Comparison of ENCODE assay signal across 11 mouse cellular contexts in genomic region chr7:112855419-112855818, GRCm38 (mm10).
DNase-seq lines count a peak whose midpoint lies in the region; ATAC-seq and TF ChIP-seq lines count a peak whose summit lies in the region.
"Had no signal": no experiment of that assay in that cellular context is flagged by ENCODE, and none has a peak within 500 bp of the region (broad histone marks: within the 10 kb centered on the region; RNA-seq: fewer than 3 reads in every experiment).

No protein-coding gene starts in this region.

- whole genome bisulfite sequencing in embryonic facial prominence, embryonic 13.5 days = 68% methylated on average over 6 of the region's 6 CpGs
- WGBS in embryonic facial prominence, embryonic 10.5 days = 70% methylated on average over 6 of the region's 6 CpGs
- WGBS in heart, embryonic 16.5 days = 60% methylated on average over 6 of the region's 6 CpGs
- WGBS in liver, postnatal 0 days (ENCODE audit: insufficient replicate concordance) = 57% methylated on average over 6 of the region's 6 CpGs
- WGBS in stomach, embryonic 15.5 days = 64% methylated on average over 6 of the region's 6 CpGs
- WGBS in stomach, postnatal 0 days = 52% methylated on average over 6 of the region's 6 CpGs

- no peak for ATAC-seq in embryonic facial prominence, embryonic 13.5 days (ENCODE audit: insufficient number of reproducible peaks, insufficient read depth, low FRiP score, low TSS enrichment, low read depth)
- no peak for ATAC-seq in heart, embryonic 16.5 days (replicated peaks; ENCODE audit: extremely low read depth, insufficient read depth, low FRiP score)
- ATAC-seq in liver, postnatal 0 days = no peak
- no peak for ATAC-seq in stomach, embryonic 15.5 days (ENCODE audit: insufficient read depth, low FRiP score, low read depth)
- no peak for ATAC-seq in stomach, postnatal 0 days (ENCODE audit: low FRiP score, low TSS enrichment)

- TF ChIP-seq EP300 in liver, postnatal 0 days (IDR thresholded peaks at IDR 0.05; ENCODE audit: low read depth) = no peak
- no peak for TF ChIP-seq EP300 in stomach, postnatal 0 days (optimal IDR thresholded peaks at IDR 0.05)

- H3K27ac ChIP-seq in embryonic facial prominence, embryonic 13.5 days = peak overlapping the region; percentile 33
- H3K27ac ChIP-seq in embryonic facial prominence, embryonic 10.5 days (replicated peaks) = no peak overlapping the region
- peak overlapping the region; percentile 43; the same call in 1 of the 2 replicates for H3K27ac ChIP-seq in heart, embryonic 16.5 days (ENCODE audit: low read length)
- H3K27ac ChIP-seq in liver, postnatal 0 days (ENCODE audit: low read depth) = peak overlapping the region; percentile 44
- 0 out of 2 replicates have a peak overlapping the region, but pooled peaks have one; percentile 26 for H3K27ac ChIP-seq in stomach, embryonic 15.5 days
- H3K27ac ChIP-seq in stomach, postnatal 0 days (replicated peaks) = no peak overlapping the region; the same call in 1 of the 2 replicates
- H3K27ac ChIP-seq: kidney, embryonic 15.5 days; limb, embryonic 15.5 days had no signal

- no peaks in the 10 kb centered on the region for H3K9me3 ChIP-seq in embryonic facial prominence, embryonic 13.5 days
- H3K9me3 ChIP-seq in embryonic facial prominence, embryonic 10.5 days = no peaks in the 10 kb centered on the region
- no peaks in the 10 kb centered on the region for H3K9me3 ChIP-seq in heart, embryonic 16.5 days (replicated peaks; ENCODE audit: control insufficient read depth, low read length)
- no peaks in the 10 kb centered on the region for H3K9me3 ChIP-seq in liver, postnatal 0 days (ENCODE audit: low read length)
- H3K9me3 ChIP-seq in stomach, embryonic 15.5 days = no peaks in the 10 kb centered on the region
- no peaks in the 10 kb centered on the region for H3K9me3 ChIP-seq in stomach, postnatal 0 days (ENCODE audit: control insufficient read depth, low read length)
- H3K9me3 ChIP-seq: heart, embryonic 10.5 days; kidney, embryonic 15.5 days; limb, embryonic 15.5 days had no signal

- TF ChIP-seq CTCF in liver, postnatal 0 days (IDR thresholded peaks at IDR 0.05; ENCODE audit: low read depth) = no peak
- TF ChIP-seq CTCF in stomach, postnatal 0 days (IDR thresholded peaks at IDR 0.05; ENCODE audit: low read depth) = no peak

- no peak overlapping the region for H3K9ac ChIP-seq in embryonic facial prominence, embryonic 13.5 days
- H3K9ac ChIP-seq in heart, embryonic 16.5 days (ENCODE audit: low read length) = no peak overlapping the region
- H3K9ac ChIP-seq in liver, postnatal 0 days (replicated peaks) = no peak overlapping the region
- no peak overlapping the region for H3K9ac ChIP-seq in stomach, embryonic 15.5 days
- no peak overlapping the region for H3K9ac ChIP-seq in stomach, postnatal 0 days (ENCODE audit: low read length)
- H3K9ac ChIP-seq: kidney, embryonic 15.5 days; limb, embryonic 15.5 days had no signal

- no peak for DNase-seq in embryonic facial prominence, embryonic 10.5 days (ENCODE audit: low spot score)
- no peak for DNase-seq in heart, adult 8-10 months (ENCODE audit: low spot score)
- DNase-seq in liver, postnatal 0 days = no peak
- DNase-seq in liver = no peak
- no peak for DNase-seq in stomach, postnatal 0 days (ENCODE audit: low spot score)

- no peak overlapping the region for H3K4me3 ChIP-seq in embryonic facial prominence, embryonic 13.5 days
- H3K4me3 ChIP-seq in embryonic facial prominence, embryonic 10.5 days = no peak overlapping the region
- no peak overlapping the region for H3K4me3 ChIP-seq in heart, embryonic 16.5 days (ENCODE audit: low read length)
- no peak overlapping the region for H3K4me3 ChIP-seq in liver, postnatal 0 days (ENCODE audit: low read depth, low read length)
- no peak overlapping the region for H3K4me3 ChIP-seq in stomach, embryonic 15.5 days (replicated peaks)
- H3K4me3 ChIP-seq in stomach, postnatal 0 days (ENCODE audit: low read depth, low read length) = no peak overlapping the region
- H3K4me3 ChIP-seq: heart, embryonic 10.5 days; kidney, embryonic 15.5 days; limb, embryonic 15.5 days had no signal

- peaks cover 22% of the 10 kb centered on the region; the same call in 1 of the 2 replicates for H3K36me3 ChIP-seq in embryonic facial prominence, embryonic 13.5 days
- peaks cover 26% of the 10 kb centered on the region for H3K36me3 ChIP-seq in embryonic facial prominence, embryonic 10.5 days (replicated peaks)
- H3K36me3 ChIP-seq in heart, embryonic 16.5 days (ENCODE audit: control insufficient read depth, insufficient read depth) = peaks cover 9% of the 10 kb centered on the region; the same call in 1 of the 2 replicates
- no peaks in the 10 kb centered on the region for H3K36me3 ChIP-seq in liver, postnatal 0 days (replicated peaks; ENCODE audit: insufficient read depth, low read length)
- H3K36me3 ChIP-seq in stomach, embryonic 15.5 days = no peaks in the 10 kb centered on the region; the same call in 1 of the 2 replicates
- H3K36me3 ChIP-seq in stomach, postnatal 0 days (ENCODE audit: control insufficient read depth, insufficient read depth, low read length) = 0 out of 2 replicates have a peak, but pooled peaks cover 2% of the 10 kb centered on the region

- peaks cover 46% of the 10 kb centered on the region for H3K4me1 ChIP-seq in embryonic facial prominence, embryonic 13.5 days
- H3K4me1 ChIP-seq in embryonic facial prominence, embryonic 10.5 days = peaks cover 66% of the 10 kb centered on the region
- peaks cover 38% of the 10 kb centered on the region for H3K4me1 ChIP-seq in heart, embryonic 16.5 days (ENCODE audit: control insufficient read depth, insufficient read depth, low read length)
- H3K4me1 ChIP-seq in liver, postnatal 0 days (ENCODE audit: insufficient read depth) = peaks cover 5% of the 10 kb centered on the region
- peaks cover 22% of the 10 kb centered on the region for H3K4me1 ChIP-seq in stomach, embryonic 15.5 days
- H3K4me1 ChIP-seq in stomach, postnatal 0 days (replicated peaks; ENCODE audit: control insufficient read depth, insufficient read depth) = peaks cover 6% of the 10 kb centered on the region; the same call in 1 of the 2 replicates

- no peaks in the 10 kb centered on the region for H3K27me3 ChIP-seq in embryonic facial prominence, embryonic 13.5 days
- no peaks in the 10 kb centered on the region for H3K27me3 ChIP-seq in embryonic facial prominence, embryonic 10.5 days (replicated peaks; ENCODE audit: low read depth, poor library complexity, severe bottlenecking)
- H3K27me3 ChIP-seq in heart, embryonic 16.5 days (ENCODE audit: control insufficient read depth, insufficient read depth, low read length) = no peaks in the 10 kb centered on the region
- H3K27me3 ChIP-seq in liver, postnatal 0 days (ENCODE audit: insufficient read depth, low read length) = no peaks in the 10 kb centered on the region
- H3K27me3 ChIP-seq in stomach, embryonic 15.5 days (replicated peaks) = no peaks in the 10 kb centered on the region
- no peaks in the 10 kb centered on the region for H3K27me3 ChIP-seq in stomach, postnatal 0 days (ENCODE audit: control insufficient read depth, insufficient read depth, low read length)
- H3K27me3 ChIP-seq: kidney, embryonic 15.5 days; limb, embryonic 15.5 days had no signal

- H3K4me2 ChIP-seq in embryonic facial prominence, embryonic 13.5 days = no peak overlapping the region
- no peak overlapping the region for H3K4me2 ChIP-seq in heart, embryonic 16.5 days (ENCODE audit: low read depth, low read length)
- H3K4me2 ChIP-seq in liver, postnatal 0 days (ENCODE audit: low read depth, low read length) = no peak overlapping the region
- H3K4me2 ChIP-seq in stomach, embryonic 15.5 days = no peak overlapping the region
- H3K4me2 ChIP-seq in stomach, postnatal 0 days (replicated peaks; ENCODE audit: low read depth) = no peak overlapping the region
- H3K4me2 ChIP-seq: kidney, embryonic 15.5 days; limb, embryonic 15.5 days had no signal

Comparison
In these comparisons a context has a peak if more than half of its experiments do, and no peak if none do; other contexts are left out.
1. H3K27ac ChIP-seq: peak in embryonic facial prominence, embryonic 13.5 days (single experiment), heart, embryonic 16.5 days (single experiment), liver, postnatal 0 days (single experiment) and stomach, embryonic 15.5 days (single experiment); none in embryonic facial prominence, embryonic 10.5 days (single experiment) and stomach, postnatal 0 days (single experiment).